Mouse (Mus musculus): ENCODE measurements at regions not wholly inside any gene's neighbourhood (a gene's known extent, or its start where the extent isn't known, plus 50 kb on each side); places are given as distances from the start of the nearest gene placed in this dataset.
A peak's percentile ranks its signal among the peaks of the same experiment; 100 is the strongest.

DNA sequence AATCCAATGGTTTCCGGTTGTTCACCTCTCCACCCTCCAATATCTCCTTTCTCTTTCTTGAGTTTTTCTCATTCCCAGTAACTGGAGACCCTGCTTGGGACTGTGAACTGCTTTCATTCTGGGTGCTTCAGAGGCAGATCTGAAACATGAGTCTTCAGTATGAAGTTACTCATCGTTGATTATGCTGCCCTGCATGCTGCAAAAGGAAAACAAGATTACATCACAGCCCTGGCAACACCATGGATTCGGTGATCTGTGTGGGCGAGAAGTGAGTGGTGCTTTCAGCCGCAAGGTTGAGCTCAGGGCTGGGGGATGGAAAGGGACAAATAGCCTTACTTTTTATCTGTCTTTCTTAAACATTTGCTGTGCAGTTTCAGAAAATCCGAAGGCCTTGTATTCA is 164.8 kb upstream of the Dpt start:
- DNase-seq (ENCODE audit: low spot score in 2 of 2) = peak; percentile 14 to 39

DNA sequence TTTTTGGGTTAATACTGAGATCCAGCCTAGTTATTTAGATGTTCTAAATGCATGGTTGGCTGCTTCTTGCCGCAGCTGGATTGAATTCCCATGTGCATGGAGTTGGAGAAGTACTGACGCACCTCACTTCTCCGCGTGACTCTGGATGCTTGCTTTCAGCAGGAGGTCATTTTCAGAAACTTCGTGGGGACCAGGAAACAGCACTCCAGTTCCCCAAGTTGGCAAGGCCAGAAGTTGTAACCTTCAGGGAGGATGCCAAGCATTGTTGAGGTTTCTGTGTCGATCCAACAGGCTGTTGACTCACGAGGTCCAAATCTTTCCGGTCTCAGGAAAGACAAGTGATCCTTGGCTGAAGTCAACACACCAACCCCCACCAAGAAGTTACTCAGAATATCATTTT is 167.6 kb upstream of the Dpt start:
- no peak for DNase-seq (ENCODE audit: low spot score in 2 of 2)

DNA sequence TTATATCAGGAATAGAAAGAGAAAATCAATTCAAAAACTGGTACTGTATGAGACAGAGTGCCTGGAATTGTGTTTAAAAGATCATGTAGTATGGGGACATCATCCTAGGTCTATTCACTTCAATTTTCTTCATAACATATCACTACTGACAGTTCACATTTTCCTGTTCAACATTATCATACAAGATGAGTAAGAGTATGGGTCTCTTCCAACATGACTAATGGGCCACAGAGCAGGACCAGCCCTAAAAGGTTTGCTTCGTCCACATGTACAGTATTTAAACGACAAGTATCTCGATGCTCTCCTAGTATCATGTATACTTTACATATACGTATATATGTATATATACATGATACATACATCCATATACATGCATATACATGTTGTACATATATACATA is 164.8 kb upstream of the Atp1b1 start:
- DNase-seq (ENCODE audit: low spot score in 2 of 2) = no peak

DNA sequence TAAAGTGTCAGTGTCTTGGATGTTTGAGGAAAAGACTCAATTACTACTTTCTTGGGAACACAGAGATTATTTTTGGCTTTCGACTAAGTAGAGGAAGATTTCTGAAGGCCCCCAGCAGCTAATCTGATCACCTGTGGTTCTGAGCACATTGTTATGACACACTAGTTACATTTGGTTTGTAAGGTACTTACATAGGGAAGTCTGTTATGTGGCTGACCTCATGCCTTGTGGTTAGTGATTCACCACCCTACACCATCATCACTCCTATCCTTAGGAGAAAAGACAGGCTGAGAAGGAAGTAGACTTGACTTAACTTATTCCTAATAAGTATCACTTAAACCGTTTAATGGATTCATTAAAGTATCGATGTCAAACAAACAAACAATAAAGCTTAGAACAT is 164.3 kb upstream of the Atp1b1 start:
- DNase-seq (ENCODE audit: low spot score in 2 of 2) = no peak

DNA sequence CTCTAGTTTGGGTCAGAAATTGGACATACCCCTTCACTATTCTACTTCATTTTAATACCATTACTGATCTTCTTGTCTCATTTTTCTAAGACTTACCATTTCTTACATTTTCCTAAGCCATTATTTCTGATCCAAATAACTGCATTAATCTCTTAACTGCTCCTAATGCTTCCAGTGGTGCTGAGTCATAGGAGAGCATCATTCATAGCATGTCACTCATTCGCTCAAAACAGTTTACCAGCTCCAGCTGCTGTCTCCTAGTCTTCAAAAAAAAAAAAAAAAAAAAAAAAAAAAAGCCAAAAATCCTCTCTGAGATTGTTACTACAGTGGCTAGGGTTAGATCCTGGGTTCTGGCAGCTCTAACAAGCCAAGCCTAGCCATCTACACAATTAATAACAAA is 162.0 kb upstream of the Atp1b1 start:
- no peak for DNase-seq (ENCODE audit: low spot score in 2 of 2)

DNA sequence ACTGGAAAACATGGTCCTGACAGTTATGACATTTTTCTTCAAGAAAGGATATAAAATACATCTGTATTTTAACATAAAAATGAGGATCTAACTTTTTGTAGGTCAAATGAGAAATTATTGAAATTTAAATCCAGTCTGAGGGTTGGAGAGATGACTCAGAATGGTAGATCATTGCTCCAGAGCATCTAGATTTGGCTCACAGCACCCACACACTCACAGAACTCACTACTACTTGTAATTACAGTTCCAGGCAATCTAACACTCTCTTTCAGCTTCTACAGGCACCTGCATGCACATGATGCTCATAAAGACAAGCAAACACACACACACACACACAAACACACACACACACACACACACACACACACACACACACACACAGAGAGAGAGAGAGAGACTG is 159.7 kb upstream of the Atp1b1 start:
- DNase-seq (ENCODE audit: low spot score in 2 of 2) = peak in 1 of 2 experiments; percentile 13

DNA sequence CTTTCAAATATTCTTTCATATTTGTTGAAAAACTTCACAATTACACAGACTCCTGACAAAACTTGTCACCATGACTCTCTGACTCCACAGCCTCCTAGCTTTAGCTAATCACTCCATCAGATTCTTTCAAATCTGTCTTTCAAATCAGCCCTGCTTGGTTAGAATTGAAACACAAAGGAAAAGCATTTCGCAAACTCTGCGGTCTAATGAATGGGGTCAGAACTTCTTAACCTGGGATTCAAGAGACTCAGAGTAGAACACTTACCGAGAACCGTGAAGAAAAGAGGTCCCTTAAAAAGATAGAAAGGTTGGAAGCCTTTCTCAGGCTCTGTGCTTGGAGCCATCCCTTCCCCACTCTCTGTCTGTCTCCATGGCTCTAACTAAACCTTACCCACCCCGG is 148.9 kb upstream of the Atp1b1 start:
- no peak for DNase-seq (ENCODE audit: low spot score in 2 of 2)

DNA sequence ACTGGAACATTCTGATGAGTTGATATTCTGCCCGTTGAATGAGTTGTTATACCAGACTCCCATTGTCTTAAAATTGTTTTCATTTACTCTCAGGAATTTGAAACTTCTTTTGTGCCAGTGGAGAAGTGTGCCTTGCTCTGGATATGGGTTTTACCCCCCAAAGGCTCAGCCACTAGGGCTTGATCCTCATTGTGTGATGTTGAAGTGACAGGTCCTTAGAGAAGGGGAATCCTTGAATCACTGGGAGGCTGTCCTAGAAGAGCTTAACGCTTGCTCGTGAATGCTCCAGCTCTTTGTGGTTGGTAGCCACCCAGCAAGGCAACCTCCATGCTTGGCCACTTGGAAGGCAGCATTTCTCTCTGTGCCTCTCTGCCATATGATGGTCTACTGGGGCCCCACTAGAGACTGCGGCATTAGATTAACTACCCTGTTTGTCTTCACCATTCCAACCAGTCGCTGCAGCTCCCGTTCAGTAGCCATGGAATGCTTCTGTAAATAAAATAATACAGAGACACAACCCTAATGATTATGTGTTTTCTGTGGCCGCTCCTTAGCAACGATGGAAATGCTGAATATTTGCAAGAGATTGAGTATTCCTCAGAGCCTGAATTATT is 148.1 kb upstream of the Atp1b1 start:
- DNase-seq (ENCODE audit: low spot score in 2 of 2) = no peak

DNA sequence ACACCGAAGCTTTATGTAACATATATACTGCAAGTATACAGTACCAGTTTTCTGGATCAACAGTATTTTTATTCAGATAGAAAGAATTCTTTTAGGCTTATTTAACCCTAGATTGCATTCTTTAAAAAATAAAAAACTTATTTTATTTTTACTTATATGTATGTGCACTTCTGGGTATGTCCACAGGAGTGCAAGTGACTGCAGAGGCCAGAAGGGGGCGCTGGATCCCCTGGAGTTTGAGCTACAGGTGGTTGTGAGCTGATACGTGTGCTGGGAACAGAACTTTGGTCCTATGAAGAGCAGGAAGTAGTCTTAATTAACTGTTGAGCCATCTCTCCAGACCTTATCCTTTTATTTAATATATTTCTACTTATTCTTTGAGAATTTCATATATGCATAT is 145.3 kb upstream of the Atp1b1 start:
- DNase-seq (ENCODE audit: low spot score in 2 of 2) = no peak

DNA sequence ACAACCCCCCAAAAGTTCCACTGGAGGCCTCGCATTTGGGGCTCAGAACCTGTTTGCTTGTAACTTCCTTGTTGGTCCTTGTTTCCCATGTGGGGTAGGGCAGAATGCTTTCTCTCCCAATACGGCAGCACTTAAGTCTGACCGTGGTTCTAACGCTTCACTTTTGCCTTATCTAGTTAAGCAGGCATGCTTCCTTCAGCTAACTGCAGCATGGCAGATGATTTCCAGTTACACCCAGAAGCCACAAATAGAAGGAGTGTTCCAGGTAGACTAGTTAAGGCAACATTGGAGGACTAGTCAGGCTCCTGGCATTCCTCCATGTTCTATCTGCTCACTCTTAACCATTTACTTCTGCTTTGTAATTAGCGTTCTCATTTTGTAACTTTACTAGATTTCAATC is 144.4 kb upstream of the Atp1b1 start:
- DNase-seq (ENCODE audit: low spot score in 2 of 2) = no peak

DNA sequence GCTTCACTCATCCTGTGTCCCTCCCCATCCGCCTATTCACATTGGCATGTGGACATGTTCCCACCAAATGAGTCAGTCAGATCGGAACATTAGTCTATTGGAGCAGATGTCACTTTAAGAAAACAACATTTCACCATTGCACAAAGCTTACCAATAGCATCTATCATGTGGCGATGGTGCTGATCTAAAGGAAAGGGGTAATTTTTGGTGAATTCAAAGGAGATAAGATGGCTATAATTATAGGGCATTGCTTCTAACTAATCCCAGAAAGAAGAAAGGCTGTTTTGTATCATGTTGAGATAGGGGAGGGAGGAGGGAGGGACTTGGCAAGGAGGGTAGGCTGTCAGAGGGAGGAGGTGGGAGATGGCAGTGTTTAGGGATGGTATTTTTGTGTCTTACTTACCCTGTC is 132.1 kb upstream of the Atp1b1 start:
- DNase-seq (ENCODE audit: low spot score in 2 of 2) = peak in 1 of 2 experiments; percentile 14

DNA sequence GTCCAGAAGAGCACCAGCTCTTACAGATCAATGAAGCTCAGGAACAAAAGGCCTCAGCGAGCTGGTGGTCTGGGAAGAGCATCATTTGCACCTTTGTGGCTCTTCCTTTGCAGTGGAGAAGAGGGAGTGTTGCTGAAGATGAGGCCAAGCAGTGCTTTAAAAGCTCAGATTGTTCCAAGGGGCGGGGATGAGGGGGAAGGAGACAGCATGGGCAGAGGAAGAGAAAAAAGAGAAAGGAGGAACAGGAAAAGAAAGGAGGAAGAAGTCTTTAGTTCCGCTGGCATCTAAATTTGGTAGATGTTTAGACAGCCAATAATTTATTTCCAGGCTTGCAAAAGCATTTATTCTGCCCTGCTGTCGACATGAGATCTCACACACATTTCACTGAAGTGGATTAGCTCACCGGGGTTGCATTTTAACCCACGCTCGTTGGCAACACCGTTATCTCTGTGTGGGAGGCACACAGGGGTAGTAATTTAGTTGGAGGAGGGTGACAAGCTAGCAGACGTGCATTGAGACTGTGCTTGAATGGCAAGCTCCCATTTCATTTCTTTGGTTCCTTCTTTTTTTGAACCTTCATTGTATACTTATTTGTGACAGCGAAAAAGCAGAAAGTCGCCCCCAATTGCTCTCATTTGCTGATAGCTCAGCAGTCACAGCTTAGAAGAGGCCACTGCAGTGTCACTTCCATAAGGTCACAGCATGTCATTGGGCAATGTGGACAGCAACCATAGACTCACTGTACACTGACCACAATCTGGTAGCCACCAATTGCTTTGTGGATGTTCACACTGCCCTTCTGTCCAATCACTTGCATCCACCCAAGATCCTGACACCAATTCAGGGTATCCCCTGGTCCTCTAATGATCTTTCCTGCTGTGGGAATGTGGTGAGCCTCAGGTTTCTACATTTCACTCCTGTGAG is 128.2 kb upstream of the Atp1b1 start:
- DNase-seq (ENCODE audit: low spot score in 2 of 2) = peak; percentile 66 to 78

DNA sequence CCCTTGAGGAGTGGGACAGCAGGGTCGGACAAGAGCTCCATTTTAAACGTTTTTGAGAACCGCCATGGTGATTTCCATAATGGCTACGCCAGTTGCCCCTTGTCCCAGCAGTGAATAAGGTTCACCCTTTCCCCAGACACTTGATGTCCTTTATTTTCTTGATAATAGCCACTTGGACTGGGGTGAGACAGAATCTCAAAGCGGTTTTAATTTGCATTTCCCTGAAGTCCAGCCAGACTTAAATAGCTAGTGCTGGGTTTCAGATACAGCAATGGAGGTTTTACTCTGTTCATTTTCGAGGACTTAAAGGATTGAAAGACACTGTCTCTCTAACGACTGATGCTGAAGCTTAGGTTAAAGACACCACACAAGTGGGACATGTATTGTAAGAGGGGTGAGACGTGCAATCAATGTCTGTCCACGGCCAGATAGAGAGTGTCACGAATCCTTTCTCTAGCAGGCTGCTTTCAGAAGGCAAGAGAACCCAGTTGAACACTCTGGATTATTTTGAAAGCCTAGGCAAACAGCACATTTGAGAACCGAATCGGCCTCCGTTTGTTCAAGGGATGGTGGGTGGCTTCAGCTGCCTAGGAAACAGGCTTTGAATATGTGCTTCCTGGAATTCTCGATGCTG is 118.8 kb upstream of the Atp1b1 start:
- peak; percentile 53 to 67 for DNase-seq (ENCODE audit: low spot score in 2 of 2)

DNA sequence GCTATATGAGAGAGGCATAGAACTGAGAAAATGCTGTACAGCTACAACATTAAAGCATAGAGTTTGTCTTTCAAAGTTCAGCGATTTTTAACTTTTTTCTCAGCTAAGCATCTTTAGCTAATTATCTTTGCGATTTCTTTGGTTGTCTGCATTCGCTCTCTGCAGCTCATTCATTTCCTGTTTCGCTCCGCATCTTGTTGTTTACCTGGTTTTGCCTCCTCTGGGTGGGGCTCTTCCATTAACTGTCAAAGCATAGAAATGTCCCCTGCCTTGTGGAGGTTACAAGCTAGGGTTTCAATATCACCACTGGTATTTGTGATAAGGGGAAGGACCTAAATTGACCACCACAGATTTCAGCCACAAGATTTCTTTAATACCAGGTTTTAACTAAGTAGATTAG is 115.5 kb upstream of the Atp1b1 start:
- DNase-seq (ENCODE audit: low spot score in 2 of 2) = no peak

DNA sequence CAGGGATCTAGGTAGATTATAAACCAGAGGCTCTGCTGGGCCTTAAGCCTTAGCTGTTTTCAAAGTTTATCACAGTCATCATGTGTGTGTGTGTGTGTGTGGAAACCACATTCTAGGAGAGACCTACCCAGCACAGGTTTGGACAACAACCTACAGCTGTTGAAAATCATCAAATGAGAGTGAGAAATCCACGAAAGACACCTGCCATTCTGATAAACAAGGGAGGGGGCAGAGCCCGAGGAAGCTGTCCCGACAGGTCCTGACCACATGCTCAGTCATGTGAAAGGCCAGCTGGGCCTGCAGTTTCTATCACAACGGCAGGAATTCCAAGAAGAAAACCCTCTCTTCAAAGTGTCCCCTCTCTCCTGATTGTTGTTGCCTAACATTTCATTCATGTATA is 114.0 kb upstream of the Atp1b1 start:
- no peak for DNase-seq (ENCODE audit: low spot score in 2 of 2)

DNA sequence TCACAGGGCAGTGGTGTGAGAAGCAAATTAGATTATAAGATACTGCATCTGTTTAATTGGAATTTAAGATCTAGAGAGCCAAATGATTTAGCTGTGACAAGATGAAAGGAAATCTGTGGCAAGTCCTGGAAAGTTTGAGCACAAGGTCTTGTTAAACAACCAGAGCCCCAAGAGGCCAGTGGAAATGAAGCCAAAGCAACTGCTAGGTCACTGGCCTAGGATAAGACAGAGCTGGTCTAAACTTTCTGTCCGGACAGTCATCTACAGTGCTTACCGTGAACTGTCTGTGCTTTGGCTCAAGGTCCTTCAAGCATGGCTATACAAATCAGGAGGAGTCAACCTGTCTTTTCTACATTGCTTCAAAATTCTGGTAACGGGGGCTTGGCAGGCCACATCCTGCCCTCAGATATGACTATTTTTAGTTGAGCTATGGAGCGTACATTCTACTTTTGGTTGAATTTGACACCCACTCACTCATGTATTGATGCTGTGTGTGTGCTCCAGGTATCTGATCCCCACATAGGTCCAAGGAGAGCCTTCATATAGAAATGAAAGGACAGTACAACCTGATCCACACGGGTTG is 113.4 kb upstream of the Atp1b1 start:
- DNase-seq (ENCODE audit: low spot score in 2 of 2) = no peak

DNA sequence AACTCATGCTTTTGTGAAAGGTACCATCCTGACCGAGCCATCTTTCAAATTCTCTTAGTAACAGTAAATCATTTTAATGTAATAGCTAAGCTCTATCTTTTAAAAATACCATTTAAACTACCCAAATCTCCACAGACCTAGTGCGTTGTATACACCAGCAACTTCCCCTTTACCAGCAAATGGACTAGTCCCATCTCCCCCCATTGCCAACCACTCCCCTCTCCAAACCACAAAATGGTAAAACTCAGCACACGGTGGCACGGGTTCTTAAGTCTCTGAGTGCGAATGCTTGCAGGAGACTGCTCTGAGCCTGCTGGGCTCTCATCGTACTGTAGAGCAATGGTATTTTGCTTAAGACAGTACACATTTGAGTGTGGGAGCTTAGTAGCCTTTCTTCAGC is 106.7 kb upstream of the Atp1b1 start:
- no peak for DNase-seq (ENCODE audit: low spot score in 2 of 2)

DNA sequence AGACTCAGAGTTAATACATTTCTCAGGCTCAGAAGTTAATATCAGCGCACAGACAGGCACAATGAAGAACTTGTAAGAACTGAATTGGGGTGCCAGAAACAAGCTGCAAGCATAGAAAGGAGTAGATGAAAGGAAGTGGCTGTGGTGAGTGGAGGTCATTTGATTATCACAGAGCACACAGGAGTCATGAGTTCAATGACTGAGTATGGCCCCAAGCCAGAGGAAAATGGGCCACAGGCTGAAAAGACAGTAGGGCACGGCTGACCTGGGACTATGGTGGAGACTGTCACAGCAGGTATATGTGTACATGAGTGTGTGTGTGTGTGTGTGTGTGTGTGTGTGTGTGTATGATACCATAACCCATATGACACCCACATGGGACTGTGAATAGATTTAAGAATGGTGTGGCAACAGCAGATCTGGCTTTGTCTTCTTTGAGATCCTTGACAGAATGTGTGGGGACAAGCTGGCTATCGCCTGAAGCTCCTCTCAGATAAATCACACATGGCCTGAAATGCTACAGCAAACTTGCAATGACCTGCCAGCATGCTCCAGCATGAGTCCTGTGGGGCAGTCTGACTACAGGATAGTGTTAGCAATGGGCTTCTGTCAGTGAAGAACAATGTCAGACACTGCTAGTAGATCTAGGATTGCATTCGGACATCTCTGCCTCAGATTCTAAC is 101.5 kb upstream of the Atp1b1 start:
- no peak for DNase-seq (ENCODE audit: low spot score in 2 of 2)

DNA sequence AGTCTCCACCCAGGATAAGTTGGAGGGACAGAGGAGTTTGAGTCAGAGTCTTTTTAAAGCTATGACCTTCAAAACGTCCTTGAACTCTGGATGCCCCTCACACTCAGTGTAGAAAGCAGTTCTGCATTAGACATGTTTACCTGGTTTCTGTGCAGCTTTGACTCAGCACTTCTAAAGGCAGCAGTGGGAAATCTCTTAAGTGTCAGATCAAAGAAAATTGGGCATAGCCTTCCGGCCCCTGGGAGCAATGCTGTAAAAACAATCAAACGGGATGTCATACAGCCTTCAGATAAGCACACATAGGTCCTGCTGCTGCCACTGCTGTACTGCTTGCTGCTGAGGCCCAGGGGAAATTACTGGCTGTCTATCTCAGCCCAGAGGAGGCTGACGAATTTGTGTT is 94.5 kb upstream of the Atp1b1 start:
- no peak for DNase-seq (ENCODE audit: low spot score in 2 of 2)

DNA sequence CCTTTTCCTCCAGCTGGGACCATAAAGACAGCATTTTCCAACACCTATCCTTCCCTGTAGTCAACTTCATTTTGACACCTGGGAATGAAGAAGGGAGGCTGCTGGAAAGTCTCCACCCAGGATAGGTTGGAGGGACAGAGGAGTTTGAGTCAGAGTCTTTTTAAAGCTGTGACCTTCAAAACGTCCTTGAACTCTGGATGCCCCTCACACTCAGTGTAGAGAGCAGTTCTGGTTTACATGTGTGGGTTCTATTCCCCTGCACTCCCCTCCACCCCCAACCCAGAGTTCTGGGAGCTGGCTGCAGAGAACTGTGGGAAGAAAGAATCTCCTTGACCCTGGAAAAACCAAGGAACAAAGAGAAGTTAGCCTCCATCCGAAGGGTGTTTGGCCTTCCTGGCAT is 92.9 kb upstream of the Atp1b1 start:
- DNase-seq (ENCODE audit: low spot score in 2 of 2) = no peak

DNA sequence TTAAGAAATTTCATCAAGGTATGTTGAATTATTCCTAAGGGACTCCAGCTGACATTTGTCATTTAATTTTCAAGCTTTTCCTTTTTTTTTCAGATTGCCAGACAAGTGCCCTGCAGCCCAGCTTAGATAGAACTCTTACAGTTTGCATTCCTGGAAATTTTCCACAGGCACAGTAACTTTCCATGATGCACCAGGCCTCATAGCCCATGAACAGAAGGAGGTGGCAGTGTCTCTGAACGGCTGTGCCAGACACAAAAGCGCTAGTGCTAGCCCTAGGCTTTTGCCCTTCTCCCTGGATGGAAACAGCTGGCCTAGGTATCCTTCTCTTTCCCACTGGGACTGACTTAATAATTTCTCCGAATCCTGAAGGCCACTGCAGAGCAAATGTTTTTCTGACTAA is 92.4 kb upstream of the Atp1b1 start:
- no peak for DNase-seq (ENCODE audit: low spot score in 2 of 2)
